Mouse (Mus musculus): ENCODE measurements around the gene Bloc1s3. TPM values are rescaled to one million over a fixed set of nuclear protein-coding genes. Genes with fewer than 3 reads are reported as not detected.

Bloc1s3 gene
- total RNA-seq, 2 experiments from 2014 or later = 1.5 to 1.7 TPM

- intact Hi-C loops (cut with DNase I) = no loop called here
- DNase-seq = peak; percentile 25 to 32
Measured at GRCm38 (mm10) chr7:19458072-19458486, 50.1 kb downstream of the Bloc1s3 start.

- intact Hi-C loops (cut with DNase I) = no loop called here
- DNase-seq = no peak
Measured at GRCm38 (mm10) chr7:19457414-19458071, 50.6 kb downstream of the Bloc1s3 start.

GRCm38 (mm10) chr7:19456628-19457027 is 51.5 kb downstream of the Bloc1s3 start:
- intact Hi-C loops (cut with DNase I) = no loop called here
- DNase-seq = no peak

DNA sequence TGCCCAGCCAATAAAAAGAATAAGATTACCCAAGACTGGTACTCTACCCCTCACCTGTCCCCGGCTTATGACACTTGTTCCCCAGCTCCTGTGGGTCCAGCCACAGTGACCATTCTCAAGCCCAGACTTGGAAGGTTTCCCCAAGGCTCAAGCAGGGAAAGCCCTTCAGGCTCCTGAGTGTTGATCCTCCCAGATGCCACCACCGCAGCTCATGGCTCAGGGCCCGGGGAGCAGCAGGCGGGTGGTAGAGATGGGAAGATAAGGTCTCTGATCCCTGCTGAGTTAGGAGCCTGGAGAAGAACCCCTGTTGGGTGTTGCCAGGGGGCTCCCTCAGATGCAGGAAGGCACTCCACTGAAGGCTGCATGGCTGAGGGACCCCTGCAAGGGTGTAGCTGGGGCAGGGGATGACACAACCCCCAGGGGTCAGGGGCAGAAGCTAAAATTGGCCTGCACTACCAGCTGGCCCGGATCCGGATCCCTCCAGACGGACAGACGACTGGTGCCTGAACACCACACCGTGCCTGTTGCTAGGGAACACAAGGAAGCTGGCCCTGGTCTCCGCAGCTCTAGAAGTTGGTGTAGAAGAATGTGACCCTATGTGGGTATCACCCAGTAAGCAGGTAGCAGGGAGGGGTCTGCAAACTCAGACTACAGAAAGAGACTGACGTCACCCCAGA is 52.2 kb downstream of the Bloc1s3 start:
- DNase-seq = no peak
- intact Hi-C loops (cut with DNase I) = no loop called here

GRCm38 (mm10) chr7:19455186-19455585 is 53.0 kb downstream of the Bloc1s3 start:
- DNase-seq = no peak
- intact Hi-C loops (cut with DNase I) = no loop called here

Other genes with a start within 250 kb of the Bloc1s3 start
- 10 to 100 TPM; 15.9 to 20.6 TPM for gene Vasp, start 236.6 kb downstream of the Bloc1s3 start, total RNA-seq (2021)
- under 1 TPM in 1 of 2 experiments, not detected in 1; 0.35 TPM for gene Ppm1n, start 228.3 kb downstream of the Bloc1s3 start, total RNA-seq (2021)
- gene Rtn2, start 225.7 kb downstream of the Bloc1s3 start, total RNA-seq (2021) = 1,000 to 10,000 TPM in 1 of 2 experiments, 100 to 1,000 TPM in 1; 974 to 1,054 TPM
- under 1 TPM; 0.15 to 0.31 TPM for gene Fosb, start 198.3 kb downstream of the Bloc1s3 start, total RNA-seq (2021)
- 10 to 100 TPM; 24.5 to 29.0 TPM for gene Ercc1, start 163.6 kb downstream of the Bloc1s3 start, total RNA-seq (2021)
- 10 to 100 TPM in 1 of 2 experiments, 1 to 10 TPM in 1; 9.3 to 10.2 TPM for gene Cd3eap, start 148.9 kb downstream of the Bloc1s3 start, total RNA-seq (2021)
- 1 to 10 TPM; 2.4 to 2.6 TPM for gene Ppp1r13l, start 148.6 kb downstream of the Bloc1s3 start, total RNA-seq (2021)
- 1 to 10 TPM; 8.5 to 9.8 TPM for gene Ercc2, start 126.4 kb downstream of the Bloc1s3 start, total RNA-seq (2021)
- gene Klc3, start 104.3 kb downstream of the Bloc1s3 start, total RNA-seq (2021) = under 1 TPM; 0.25 to 0.38 TPM
- over 10,000 TPM; 41,999 to 48,159 TPM for gene Ckm, start 103.6 kb downstream of the Bloc1s3 start, total RNA-seq (2021)
- gene Mark4, start 49.5 kb downstream of the Bloc1s3 start, total RNA-seq (2021) = 10 to 100 TPM; 14.9 to 15.5 TPM
- gene Exoc3l2, start 45.0 kb downstream of the Bloc1s3 start, total RNA-seq (2021) = under 1 TPM; 0.51 to 0.72 TPM
- 1 to 10 TPM; 6.4 to 8.8 TPM for gene Trappc6a, start within 50 bp of the Bloc1s3 start, total RNA-seq (2021)
- not detected for gene Nkpd1, start 9.5 kb upstream of the Bloc1s3 start, total RNA-seq (2021)
- 10 to 100 TPM; 34.8 to 41.4 TPM for gene Ppp1r37, start 54.7 kb upstream of the Bloc1s3 start, total RNA-seq (2021)
- gene Zfp296, start 68.9 kb upstream of the Bloc1s3 start, total RNA-seq (2021) = under 1 TPM; 0.23 to 0.44 TPM
- gene Gemin7, start 69.2 kb upstream of the Bloc1s3 start, total RNA-seq (2021) = 10 to 100 TPM; 59.1 to 65.1 TPM
- 10 to 100 TPM; 10.9 to 12.0 TPM for gene Clasrp, start 96.1 kb upstream of the Bloc1s3 start, total RNA-seq (2021)
- gene Relb, start 121.1 kb upstream of the Bloc1s3 start, total RNA-seq (2021) = 1 to 10 TPM; 5.1 to 6.0 TPM
- 10 to 100 TPM; 39.2 to 45.7 TPM for gene Clptm1, start 156.7 kb upstream of the Bloc1s3 start, total RNA-seq (2021)
- gene Apoc2, start 169.6 kb upstream of the Bloc1s3 start, total RNA-seq (2021) = under 1 TPM in 1 of 2 experiments, not detected in 1; 0.99 TPM
- not detected for gene Gm44805, start 173.1 kb upstream of the Bloc1s3 start, total RNA-seq (2021)
- gene Apoc4, start 173.1 kb upstream of the Bloc1s3 start, total RNA-seq (2021) = under 1 TPM in 1 of 2 experiments, not detected in 1; 0.43 TPM
- 1 to 10 TPM in 1 of 2 experiments, under 1 TPM in 1; 0.94 to 1.4 TPM for gene Apoc1, start 184.3 kb upstream of the Bloc1s3 start, total RNA-seq (2021)
- gene Apoe, start 190.8 kb upstream of the Bloc1s3 start, total RNA-seq (2021) = 10 to 100 TPM; 49.0 to 51.4 TPM
- 10 to 100 TPM; 36.8 to 47.6 TPM for gene Tomm40, start 207.1 kb upstream of the Bloc1s3 start, total RNA-seq (2021)
- gene Nectin2, start 242.1 kb upstream of the Bloc1s3 start, total RNA-seq (2021) = 1 to 10 TPM; 2.0 to 2.3 TPM

All from gastrocnemius, postnatal 36 days (tissue).